In the genomic region with DNA sequence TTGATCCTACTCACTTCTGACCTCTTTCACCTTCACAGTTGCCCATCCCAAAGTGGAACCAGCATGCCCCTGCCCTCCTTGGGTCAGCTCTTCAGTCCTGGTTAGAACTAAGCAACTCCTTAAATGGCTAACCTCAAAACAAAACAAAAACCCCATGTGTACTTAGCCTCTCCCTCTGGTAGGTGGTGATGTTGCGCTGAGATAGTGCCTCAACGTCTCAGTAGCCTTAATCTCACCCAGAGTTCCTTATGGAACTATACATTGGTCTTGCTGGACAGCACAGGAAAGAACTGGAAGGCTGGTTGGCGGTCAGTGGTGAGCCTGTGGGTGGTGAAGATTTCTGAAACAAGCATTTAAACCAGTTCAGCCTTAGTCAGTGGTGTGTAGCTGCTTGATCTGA, we compare ENCODE assay signal across 25 mouse cellular contexts.
"Had no signal": no experiment of that assay in that cellular context is flagged by ENCODE, and none has a peak within 500 bp of the region (broad histone marks: within the 10 kb centered on the region; RNA-seq: fewer than 3 reads in every experiment).

No protein-coding gene starts in this region.

- H3K4me1 ChIP-seq: heart, embryonic 12.5 days; hindbrain, embryonic 10.5 days; hindbrain, embryonic 12.5 days; intestine, embryonic 15.5 days; limb, embryonic 13.5 days; limb, embryonic 15.5 days; liver, embryonic 12.5 days had no signal

- H3K9ac ChIP-seq: heart, embryonic 12.5 days; hindbrain, embryonic 12.5 days; hindbrain, embryonic 14.5 days; intestine, embryonic 15.5 days; limb, embryonic 13.5 days; limb, embryonic 15.5 days; liver, embryonic 12.5 days; liver, embryonic 14.5 days had no signal

- H3K27me3 ChIP-seq: heart, embryonic 12.5 days; hindbrain, embryonic 12.5 days; intestine, embryonic 15.5 days; limb, embryonic 13.5 days; limb, embryonic 15.5 days; liver, embryonic 12.5 days had no signal

- ATAC-seq: hindbrain, embryonic 16.5 days; inflammation-experienced regulatory T-cells, adult 6 months; intestine, embryonic 15.5 days; intestine, postnatal 0 days; liver, embryonic 12.5 days had no signal

- H3K9me3 ChIP-seq: heart, embryonic 10.5 days; heart, embryonic 12.5 days; hindbrain, embryonic 10.5 days; hindbrain, embryonic 12.5 days; intestine, embryonic 15.5 days; limb, embryonic 13.5 days; limb, embryonic 15.5 days; liver, embryonic 12.5 days had no signal

- DNase-seq: gastrocnemius, postnatal 14 days; heart, adult 18-20 months; heart, postnatal 10 days; heart, postnatal 4 days; kidney, adult 18-20 months; kidney, adult 8-10 months; kidney, postnatal 10 days; kidney, postnatal 25 days; kidney, postnatal 4 days; left cerebral cortex, postnatal 4 days had no signal

- H3K27ac ChIP-seq: heart, embryonic 10.5 days; hindbrain, embryonic 10.5 days; hindbrain, embryonic 12.5 days; hindbrain, embryonic 14.5 days; intestine, embryonic 15.5 days; layer of hippocampus, adult 2 months; left cerebral cortex, adult 2 months; limb, embryonic 13.5 days; limb, embryonic 15.5 days; liver, embryonic 12.5 days; liver, embryonic 14.5 days had no signal

- H3K4me3 ChIP-seq: heart, embryonic 10.5 days; heart, embryonic 12.5 days; hindbrain, embryonic 10.5 days; hindbrain, embryonic 12.5 days; intestine, embryonic 15.5 days; layer of hippocampus, adult 2 months; left cerebral cortex, adult 2 months; limb, embryonic 13.5 days; limb, embryonic 15.5 days; liver, embryonic 12.5 days had no signal

- H3K4me2 ChIP-seq: heart, embryonic 12.5 days; hindbrain, embryonic 12.5 days; hindbrain, embryonic 14.5 days; intestine, embryonic 15.5 days; limb, embryonic 13.5 days; limb, embryonic 15.5 days; liver, embryonic 12.5 days had no signal

- H3K36me3 ChIP-seq: heart, embryonic 10.5 days; heart, embryonic 12.5 days; hindbrain, embryonic 10.5 days; hindbrain, embryonic 12.5 days; intestine, embryonic 15.5 days; limb, embryonic 13.5 days; limb, embryonic 15.5 days; liver, embryonic 12.5 days had no signal
